Mouse (Mus musculus) lung, postnatal 0 days (tissue): ENCODE measurements at regions not wholly inside any gene's neighbourhood (a gene's known extent, or its start where the extent isn't known, plus 50 kb on each side); places are given as distances from the start of the nearest gene placed in this dataset.

ENCODE experiments used
- CTCF ChIP-seq: IDR thresholded peaks from 2 replicates; pipeline ENCODE4 v1.5.1; 2016; ENCODE audit warnings: antibody characterized with exemption, mild to moderate bottlenecking
- EP300 ChIP-seq: IDR thresholded peaks from 2 replicates; pipeline ENCODE4 v1.6.1; 2016; ENCODE audit warnings: antibody characterized with exemption, mild to moderate bottlenecking, control low read depth

- TF ChIP-seq CTCF (no peak), EP300 (no peak)
Measured at GRCm38 (mm10) chr10:74854991-74855664, 111.8 kb upstream of the Gnaz start.
